Comparison of ENCODE assay signal across 23 mouse cellular contexts in the genomic region with DNA sequence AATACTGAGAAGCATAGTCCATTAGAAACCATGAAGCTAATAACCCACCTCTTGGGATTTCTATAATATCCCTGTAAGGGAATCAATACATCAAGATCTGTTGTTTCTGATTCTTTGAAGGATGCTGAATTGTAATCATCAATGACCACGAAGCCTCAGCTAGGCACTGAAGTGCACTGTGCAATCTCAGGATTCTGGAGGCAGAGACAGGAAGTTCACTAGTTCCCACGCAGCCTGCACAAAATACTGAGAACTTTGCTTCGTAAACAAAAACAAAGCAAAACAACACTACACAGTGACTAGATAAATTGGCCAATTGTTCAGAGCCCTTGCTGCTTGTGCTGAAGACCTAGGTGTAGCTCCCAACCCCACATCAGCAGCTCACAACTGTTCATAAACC. TPM values are rescaled to one million over a fixed set of nuclear protein-coding genes. Genes with fewer than 3 reads are reported as not detected.
DNase-seq lines count a peak whose midpoint lies in the region; ATAC-seq and TF ChIP-seq lines count a peak whose summit lies in the region.
"Had no signal": no experiment of that assay in that cellular context is flagged by ENCODE, and none has a peak within 500 bp of the region (broad histone marks: within the 10 kb centered on the region; RNA-seq: fewer than 3 reads in every experiment).

No protein-coding gene starts in this region.

- TF ChIP-seq POLR2A in liver, adult 2 months (IDR thresholded peaks at IDR 0.05; ENCODE audit: extremely low read depth, insufficient read depth, low read length), result no peak

- no peaks in the 10 kb centered on the region for H3K79me2 ChIP-seq in liver, adult 2 months (ENCODE audit: control insufficient read depth, insufficient read depth, low read length)

- no peak overlapping the region for H3K9ac ChIP-seq in liver, adult 2 months (ENCODE audit: low read depth, low read length)

- ATAC-seq in CD4-positive, CD25-positive, alpha-beta regulatory T cell, adult 4 months, result peak; percentile 65
- ATAC-seq in activated CD4-positive, CD25-positive, alpha-beta regulatory T cell, adult 4 months, result peak; percentile 52
- ATAC-seq: Patski had no signal

- H3K4me1 ChIP-seq in liver, adult 2 months (ENCODE audit: control insufficient read depth, insufficient read depth, low read length), result no peaks in the 10 kb centered on the region; the same call in 1 of the 2 replicates

- no peaks in the 10 kb centered on the region for H3K27me3 ChIP-seq in liver, adult 2 months (ENCODE audit: control insufficient read depth, insufficient read depth, low read length)
- H3K27me3 ChIP-seq: CH12.LX had no signal

- H3K4me3 ChIP-seq in liver, adult 2 months (ENCODE audit: insufficient read depth, low read depth, low read length), result no peak overlapping the region
- no peak overlapping the region for H3K4me3 ChIP-seq in left cerebral cortex, adult 2 months

- no peak for DNase-seq in liver, adult 2 months (ENCODE audit: extremely low read depth, low read depth, low spot score)
- no peak for DNase-seq in liver
- DNase-seq in induced T-regulatory cell, adult 2 months (ENCODE audit: low read depth), result peak; percentile 21
- no peak for DNase-seq in thymus, postnatal 36 days
- no peak for DNase-seq in right cerebral cortex, postnatal 25 days
- no peak for DNase-seq in left cerebral cortex, adult 2 months (ENCODE audit: extremely low spot score in 1 of 2, low spot score in 2 of 2)
- DNase-seq: adrenal gland, adult 2 months; adrenal gland, adult 8-10 months; adrenal gland, postnatal 10 days; adrenal gland, postnatal 14 days; adrenal gland, postnatal 25 days; adrenal gland, postnatal 36 days; B cell, adult 2 months; cerebellum, adult 11 months; cerebellum, adult 11-12 months; cerebellum, adult 18-20 months; cerebellum, adult 2 months had no signal

- H3K27ac ChIP-seq in liver, adult 2 months (replicated peaks; ENCODE audit: insufficient read depth, low read depth, low read length), result peak overlapping the region; percentile 55
- no peak overlapping the region for H3K27ac ChIP-seq in left cerebral cortex, adult 2 months

- H3K36me3 ChIP-seq in liver, adult 2 months (ENCODE audit: control insufficient read depth, insufficient read depth, low read length), result no peaks in the 10 kb centered on the region
- H3K36me3 ChIP-seq: G1E had no signal

- 64% methylated on average over 3 of the region's 3 CpGs for WGBS in liver, adult 2 months

- no peak for TF ChIP-seq CTCF in liver, adult 2 months (IDR thresholded peaks at IDR 0.05; ENCODE audit: low read depth, low read length)
- TF ChIP-seq CTCF in left cerebral cortex, adult 2 months (IDR thresholded peaks at IDR 0.05), result no peak

- intact Hi-C loops in left cerebral cortex, adult 2 months (cut with DNase I), result no loop called here

RNA-seq across cellular contexts. Expression of a gene that starts 11.5 kb away (rescaled TPM):
- total RNA-seq in liver, adult 2 months (2014; rRNA removed), result 1.3 and 1.5 TPM in 2 replicates
- 0.05 and 0.42 TPM in 2 replicates for polyA plus RNA-seq in liver, adult 2 months (2012; rRNA removed)
- polyA plus RNA-seq in CD4-positive, CD25-positive, alpha-beta regulatory T cell, adult 4 months (2017; shearing (Covaris generic)), result 10 to 100 TPM in 1 of 2 experiments, 1 to 10 TPM in 1; 8.7 to 11.5 TPM
- 1 to 10 TPM; 7.4 to 9.0 TPM for polyA plus RNA-seq in activated CD4-positive, CD25-positive, alpha-beta regulatory T cell, adult 4 months (2017; shearing (Covaris generic))
- 1 to 10 TPM; 2.8 to 4.0 TPM for total RNA-seq in left cerebral cortex, adult 2 months (2021)
- total RNA-seq: G1E, MEL had no signal
- polyA plus RNA-seq: G1E, Patski had no signal

RNA-seq across cellular contexts. Expression of a gene that starts 40.7 kb away (rescaled TPM):
- total RNA-seq in liver, adult 2 months (2014; rRNA removed), result 11.9 and 12.4 TPM in 2 replicates
- 8.5 and 12.9 TPM in 2 replicates for polyA plus RNA-seq in liver, adult 2 months (2012; rRNA removed)
- polyA plus RNA-seq in CD4-positive, CD25-positive, alpha-beta regulatory T cell, adult 4 months (2017; shearing (Covaris generic)), result 10 to 100 TPM; 65.9 to 78.1 TPM
- 10 to 100 TPM; 67.7 to 78.2 TPM for polyA plus RNA-seq in activated CD4-positive, CD25-positive, alpha-beta regulatory T cell, adult 4 months (2017; shearing (Covaris generic))
- 10 to 100 TPM; 23.3 to 28.9 TPM for total RNA-seq in left cerebral cortex, adult 2 months (2021)
- total RNA-seq: MEL had no signal
